Mouse (Mus musculus): ENCODE measurements at regions not wholly inside any gene's neighbourhood (a gene's known extent, or its start where the extent isn't known, plus 50 kb on each side); places are given as distances from the start of the nearest gene placed in this dataset.

DNA sequence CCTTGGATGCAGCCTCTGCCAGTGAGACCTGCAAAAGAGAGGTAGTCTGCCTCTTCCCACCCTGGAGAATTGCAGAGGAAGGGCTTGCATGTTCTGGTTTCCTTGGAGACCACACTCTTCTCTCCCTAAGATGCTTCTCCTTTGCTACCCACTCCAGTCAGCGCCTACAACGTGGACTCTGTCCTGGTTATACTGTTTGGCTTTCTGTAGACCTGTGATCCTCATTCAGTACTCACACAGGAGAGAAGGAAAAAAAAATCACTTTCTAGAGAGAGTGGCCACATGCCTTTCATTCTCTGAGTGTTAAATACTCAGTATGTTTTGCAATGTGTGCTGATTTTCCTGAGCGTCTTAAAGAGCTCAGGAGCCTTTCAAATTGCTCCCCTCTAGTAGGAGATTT lies 372.0 kb upstream of the Tenm4 start:
- DNase-seq (ENCODE audit: low read depth, low spot score), result no peak
- 38% methylated on average over 3 of the region's 3 CpGs for WGBS

- WGBS, result 22% methylated on average over 3 of the region's 3 CpGs
- no peak for DNase-seq (ENCODE audit: low read depth, low spot score)
Measured at GRCm38 (mm10) chr7:95809626-95810025, 361.4 kb upstream of the Tenm4 start.

- WGBS, result 27% methylated on average over 4 of the region's 4 CpGs
- no peak for DNase-seq (ENCODE audit: low read depth, low spot score)
Measured at GRCm38 (mm10) chr7:95810096-95810495, 360.9 kb upstream of the Tenm4 start.

DNA sequence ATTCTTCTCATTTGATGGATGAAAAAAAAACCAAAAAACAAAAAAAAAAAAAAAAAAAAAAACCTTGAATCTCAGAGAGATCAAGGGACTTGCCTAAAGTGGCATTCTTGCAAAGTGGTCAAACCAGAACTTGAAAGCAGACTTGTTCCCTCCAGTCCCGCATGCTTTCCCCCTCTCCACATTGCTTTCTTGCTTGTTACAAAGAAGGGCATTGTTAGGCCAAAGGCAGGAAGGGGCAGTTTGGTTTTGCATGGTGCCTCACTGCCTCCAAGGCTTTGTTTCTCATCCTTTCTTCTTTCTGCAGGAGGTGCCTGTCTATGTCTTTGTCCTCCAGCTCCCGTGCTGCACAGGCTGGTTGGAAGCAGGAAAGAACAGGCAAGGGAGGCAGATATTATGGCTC lies 356.2 kb upstream of the Tenm4 start:
- no peak for DNase-seq (ENCODE audit: low read depth, low spot score)
- WGBS, result 42% methylated on average over 2 of the region's 2 CpGs

DNA sequence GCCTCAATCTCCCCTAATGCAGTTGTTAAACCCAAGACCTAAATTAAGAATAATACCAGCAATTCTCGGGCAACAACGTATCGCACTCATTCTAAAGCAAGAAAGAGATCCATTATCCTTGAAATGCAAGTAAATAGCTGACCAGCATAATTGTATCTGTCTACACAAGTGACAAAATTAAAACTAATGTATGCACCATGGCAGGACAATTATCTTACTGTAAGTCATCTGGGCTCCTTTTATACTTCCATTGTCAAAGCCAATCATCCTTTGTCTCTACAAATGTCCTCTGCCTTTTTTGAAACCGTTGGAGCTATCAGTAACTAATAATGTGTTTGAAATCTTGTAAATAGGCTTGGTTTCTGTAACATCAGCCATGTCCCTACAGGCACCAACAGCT lies 347.5 kb upstream of the Tenm4 start:
- 85% methylated on average over 4 of the region's 4 CpGs for WGBS
- no peak for DNase-seq (ENCODE audit: low read depth, low spot score)

GRCm38 (mm10) chr7:95829889-95830288 lies 341.2 kb upstream of the Tenm4 start:
- 46% methylated on average over 4 of the region's 4 CpGs for WGBS
- peak; percentile 16 for DNase-seq (ENCODE audit: low read depth, low spot score)

- WGBS, result 85% methylated on average over 10 of the region's 10 CpGs
- no peak for DNase-seq (ENCODE audit: low read depth, low spot score)
Measured at GRCm38 (mm10) chr7:95834236-95834919, 336.7 kb upstream of the Tenm4 start.

DNA sequence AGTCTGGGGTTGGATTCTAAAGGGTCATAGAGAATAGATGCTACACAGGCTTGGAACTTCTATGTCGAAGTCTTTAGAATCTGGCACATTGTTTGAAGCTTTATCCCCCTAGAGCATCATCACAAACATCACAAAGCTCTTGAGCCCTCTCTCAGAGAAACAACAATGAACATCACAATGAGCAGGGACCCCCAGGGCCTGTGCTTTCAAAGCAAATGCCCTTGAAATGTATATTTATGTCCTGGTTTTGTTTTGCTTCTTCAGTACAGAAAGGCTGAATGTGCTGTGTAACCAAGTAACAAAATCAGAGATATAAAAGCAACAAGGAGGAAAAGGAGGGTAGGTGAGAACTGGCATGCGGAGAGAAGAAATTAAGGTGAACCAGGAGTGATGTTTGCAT lies 330.6 kb upstream of the Tenm4 start:
- WGBS, result 72% methylated on average over 2 of the region's 2 CpGs
- no peak for DNase-seq (ENCODE audit: low read depth, low spot score)

- DNase-seq (ENCODE audit: low read depth, low spot score), result no peak
- 54% methylated on average over 2 of the region's 2 CpGs for WGBS
Measured at GRCm38 (mm10) chr7:95849874-95850273, 321.2 kb upstream of the Tenm4 start.

DNA sequence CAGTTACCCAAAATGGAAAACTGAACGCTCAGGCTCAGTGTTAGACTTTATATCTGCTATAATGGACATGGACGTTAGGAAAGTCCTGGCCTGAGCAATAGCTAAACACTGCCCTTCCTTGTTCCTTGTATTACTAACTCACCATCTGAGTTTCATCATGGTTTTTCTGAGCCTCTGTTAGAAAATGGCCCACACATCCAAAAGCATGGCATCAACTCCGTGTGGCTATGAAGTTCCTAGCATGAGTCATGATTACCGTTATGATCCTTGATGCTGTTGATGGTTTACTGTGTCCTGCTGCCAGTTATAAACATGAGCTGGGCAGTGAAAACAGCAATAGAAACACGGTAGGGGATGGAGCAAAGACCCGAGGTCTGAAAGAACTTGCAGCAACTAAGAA lies 318.4 kb upstream of the Tenm4 start:
- no peak for DNase-seq (ENCODE audit: low read depth, low spot score)
- 60% methylated on average over 6 of the region's 6 CpGs for WGBS

DNA sequence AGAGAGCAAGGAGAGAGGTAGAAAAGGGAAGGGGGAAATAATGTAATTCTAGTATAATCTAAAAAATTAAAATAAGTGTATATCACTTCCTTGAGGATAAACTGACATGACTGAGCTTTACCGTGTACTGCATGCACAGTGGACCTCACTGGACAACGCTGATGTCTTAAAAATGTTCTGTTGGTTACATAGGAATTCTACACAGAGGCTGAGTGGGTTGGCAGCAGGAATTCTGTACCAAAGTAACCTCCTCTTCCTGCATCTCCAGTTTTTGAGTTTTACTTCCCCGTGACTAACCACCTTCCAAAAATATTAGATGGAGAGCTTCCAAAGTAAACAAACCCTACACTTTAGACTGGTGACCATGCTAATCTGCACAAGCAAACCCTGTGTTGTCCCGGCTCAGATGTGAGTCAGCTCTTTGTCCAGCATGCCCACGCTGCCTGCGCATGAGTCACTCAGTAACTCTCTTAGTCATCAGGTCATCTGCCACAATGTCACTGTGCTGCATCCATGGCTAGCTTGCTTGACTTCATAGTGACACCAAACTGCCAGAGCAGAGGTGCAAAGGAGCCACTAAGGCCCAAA lies 317.7 kb upstream of the Tenm4 start:
- WGBS, result 34% methylated on average over 6 of the region's 6 CpGs
- DNase-seq (ENCODE audit: low read depth, low spot score), result no peak

DNA sequence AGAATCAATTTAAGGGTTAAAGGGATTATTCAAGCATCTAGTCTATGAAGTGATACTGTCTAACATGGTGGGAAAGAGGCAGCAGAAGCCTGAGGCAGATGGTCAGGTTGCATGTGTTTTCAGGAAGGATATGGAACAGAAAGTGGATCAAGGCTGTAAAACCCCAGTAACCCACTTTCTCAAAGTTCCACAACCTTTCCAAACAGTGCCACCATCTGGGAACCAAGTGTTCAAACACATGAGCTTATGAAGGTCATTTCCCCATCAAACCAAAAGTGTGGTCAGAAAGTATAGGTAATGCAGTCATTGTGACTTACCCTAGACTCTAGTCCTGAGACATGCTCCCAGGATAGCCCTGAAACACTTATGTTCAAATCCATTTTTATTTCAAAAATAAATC lies 312.8 kb upstream of the Tenm4 start:
- DNase-seq (ENCODE audit: low read depth, low spot score), result no peak

DNA sequence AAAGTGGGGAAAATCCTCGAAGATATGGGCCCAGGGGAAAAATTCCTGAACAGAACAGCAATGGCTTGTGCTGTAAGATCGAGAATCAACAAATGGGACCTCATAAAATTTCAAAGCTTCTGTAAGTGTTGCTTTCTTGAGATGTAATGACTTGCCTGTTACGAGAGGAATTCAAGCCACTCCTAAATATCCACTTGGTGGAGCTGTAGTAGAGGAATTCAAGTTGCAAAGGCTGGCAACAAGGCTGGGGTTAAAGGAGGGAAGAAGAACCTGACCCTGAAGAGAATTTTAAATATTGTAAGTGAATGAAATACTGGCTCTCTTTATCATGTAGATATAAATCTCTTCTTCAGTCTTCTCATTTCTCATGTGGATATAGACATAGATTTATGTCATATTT lies 306.8 kb upstream of the Tenm4 start:
- DNase-seq (ENCODE audit: low read depth, low spot score), result no peak
- WGBS, result 17% methylated on average over 3 of the region's 3 CpGs

GRCm38 (mm10) chr7:95865270-95865669 lies 305.8 kb upstream of the Tenm4 start:
- WGBS, result 42% methylated on average over 3 of the region's 3 CpGs
- DNase-seq (ENCODE audit: low read depth, low spot score), result no peak

DNA sequence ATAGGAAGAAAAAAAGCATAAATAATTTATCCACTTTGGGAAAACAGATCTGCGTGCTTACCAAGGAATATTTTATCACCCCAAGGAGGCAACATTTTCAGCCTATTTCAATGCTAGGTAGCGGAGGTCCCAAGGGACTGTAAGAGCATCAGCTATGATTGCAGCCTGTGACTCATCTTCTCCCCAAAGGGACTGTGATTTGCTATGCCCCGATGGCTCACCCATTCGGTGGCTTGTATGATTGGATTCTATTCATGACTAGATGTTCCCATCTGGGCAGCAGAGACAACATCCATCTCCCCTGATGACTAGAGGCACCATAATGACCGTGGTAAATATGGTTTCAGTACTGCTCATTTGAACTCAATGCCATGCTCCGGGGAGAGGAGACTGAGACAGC lies 302.3 kb upstream of the Tenm4 start:
- DNase-seq (ENCODE audit: low read depth, low spot score), result no peak
- WGBS, result 85% methylated on average over 6 of the region's 6 CpGs

- 71% methylated on average over 3 of the region's 3 CpGs for WGBS
- DNase-seq (ENCODE audit: low read depth, low spot score), result no peak
Measured at GRCm38 (mm10) chr7:95880576-95881267, 290.3 kb upstream of the Tenm4 start.

- 66% methylated on average over 3 of the region's 3 CpGs for WGBS
- DNase-seq (ENCODE audit: low read depth, low spot score), result no peak
Measured at GRCm38 (mm10) chr7:95901524-95901923, 269.5 kb upstream of the Tenm4 start.

DNA sequence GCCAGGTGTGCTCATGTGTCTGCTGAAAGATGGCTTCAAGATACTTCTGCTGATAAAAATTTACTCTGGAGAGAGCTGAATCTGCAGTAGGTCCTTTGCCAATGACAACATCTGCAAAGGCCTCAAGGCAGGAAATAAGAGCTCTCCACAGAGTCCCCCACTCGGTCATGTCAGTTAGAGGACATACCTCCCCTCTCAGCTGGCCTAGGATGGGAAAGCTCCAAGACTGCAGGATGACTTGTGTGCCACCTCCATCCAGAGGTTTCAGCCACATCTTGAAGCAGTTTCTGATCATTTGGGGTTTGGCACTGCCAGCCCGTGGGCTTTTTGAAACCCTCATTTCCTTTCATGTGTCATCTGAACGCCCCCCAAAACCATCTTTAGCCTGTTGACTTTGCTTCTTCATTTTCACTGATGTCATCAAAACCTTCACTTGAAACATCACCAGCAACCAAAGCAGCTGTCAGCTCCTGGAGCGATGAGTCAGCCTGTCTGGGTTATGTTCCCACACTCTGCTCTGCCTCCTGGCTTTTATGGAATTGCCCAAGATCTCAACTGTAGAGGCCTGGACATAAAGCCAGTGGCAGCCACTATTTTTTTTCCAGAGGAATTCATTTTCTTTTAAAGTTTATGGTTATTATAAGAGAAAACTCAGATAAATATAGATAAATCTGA lies 256.5 kb upstream of the Tenm4 start:
- DNase-seq (ENCODE audit: low read depth, low spot score), result no peak
- 58% methylated on average over 4 of the region's 4 CpGs for WGBS

GRCm38 (mm10) chr7:95919932-95920331 lies 251.1 kb upstream of the Tenm4 start:
- 57% methylated on average over 3 of the region's 3 CpGs for WGBS
- DNase-seq (ENCODE audit: low read depth, low spot score), result no peak

DNA sequence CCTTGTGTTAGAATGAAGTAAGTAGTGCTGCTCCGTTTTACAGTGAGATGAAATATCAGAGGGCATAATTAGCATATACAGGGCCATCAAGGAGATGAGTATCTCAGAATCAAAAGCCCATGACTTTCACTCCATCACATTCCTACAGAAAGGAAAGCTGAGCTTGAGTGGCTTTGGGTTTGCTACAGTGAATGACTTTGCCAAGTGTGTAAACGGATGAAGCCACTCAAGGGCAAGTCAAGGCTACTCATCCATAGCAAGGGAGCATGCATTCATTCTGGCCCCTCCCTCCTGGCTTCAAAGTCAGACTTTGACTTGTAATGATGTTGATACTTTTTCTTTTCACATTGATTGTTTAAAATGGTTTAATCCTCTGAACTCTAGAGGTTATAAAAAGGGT lies 246.2 kb upstream of the Tenm4 start:
- 62% methylated on average over 2 of the region's 2 CpGs for WGBS
- no peak for DNase-seq (ENCODE audit: low read depth, low spot score)
